Mouse (Mus musculus): Measurements from ENCODE around the gene Camk2g.
A peak's percentile ranks its signal among the peaks of the same experiment; 100 is the strongest.

Gene Camk2g

GRCm38 (mm10) chr14:20785231-20785630 is 8.7 kb downstream of the Camk2g start:
- no peak for DNase-seq (ENCODE audit: low spot score)

GRCm38 (mm10) chr14:20784708-20785107 is 9.2 kb downstream of the Camk2g start:
- no peak for DNase-seq (ENCODE audit: low spot score)

DNA sequence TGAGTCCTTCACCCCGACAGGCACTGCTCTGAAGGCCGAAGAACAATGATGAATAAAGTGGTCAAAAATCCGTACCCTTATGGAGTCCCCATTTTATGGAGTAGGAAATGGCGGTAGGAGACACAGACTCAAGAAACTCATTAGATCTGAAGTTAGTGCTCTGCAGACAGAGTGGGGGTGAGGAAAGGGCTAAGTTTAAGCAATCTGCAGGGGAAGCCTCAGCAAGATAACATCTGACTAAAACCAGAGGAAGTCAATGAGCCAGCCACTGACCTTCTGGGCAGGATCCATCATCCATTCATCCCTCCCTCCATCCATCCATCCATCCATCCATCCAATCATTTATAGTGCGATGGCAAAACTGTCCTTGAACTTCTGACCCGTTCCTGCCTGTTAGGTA is 10.4 kb downstream of the Camk2g start:
- DNase-seq (ENCODE audit: low spot score): no peak

GRCm38 (mm10) chr14:20782860-20783259 is 11.0 kb downstream of the Camk2g start:
- no peak for DNase-seq (ENCODE audit: low spot score)

DNA sequence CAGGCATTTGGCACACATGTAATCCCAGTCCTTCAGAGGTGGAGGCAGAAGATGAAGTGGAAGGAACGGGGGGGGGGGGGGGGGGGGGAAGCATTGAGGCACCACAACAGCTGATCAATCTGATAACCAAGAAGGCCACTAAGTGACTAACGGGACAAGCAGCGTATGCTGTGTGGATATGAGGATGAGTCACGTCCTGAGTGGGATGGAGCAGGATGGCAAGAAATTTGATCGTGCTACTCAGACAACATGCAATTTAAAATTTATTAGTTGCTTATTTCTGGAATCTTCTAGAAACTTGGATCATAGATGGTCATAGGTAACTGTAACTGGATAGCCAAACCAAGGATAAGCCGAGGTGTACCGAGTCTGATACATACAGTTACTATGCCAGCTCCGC is 13.7 kb downstream of the Camk2g start:
- no peak for DNase-seq (ENCODE audit: low spot score)

GRCm38 (mm10) chr14:20778496-20778895 is 15.4 kb downstream of the Camk2g start:
- DNase-seq (ENCODE audit: low spot score): no peak

GRCm38 (mm10) chr14:20775661-20776060 is 18.2 kb downstream of the Camk2g start:
- DNase-seq (ENCODE audit: low spot score): no peak

- DNase-seq (ENCODE audit: low spot score): no peak
Observed at GRCm38 (mm10) chr14:20773410-20773809, 20.5 kb downstream of the Camk2g start.

GRCm38 (mm10) chr14:20772808-20773207 is 21.1 kb downstream of the Camk2g start:
- no peak for DNase-seq (ENCODE audit: low spot score)

DNA sequence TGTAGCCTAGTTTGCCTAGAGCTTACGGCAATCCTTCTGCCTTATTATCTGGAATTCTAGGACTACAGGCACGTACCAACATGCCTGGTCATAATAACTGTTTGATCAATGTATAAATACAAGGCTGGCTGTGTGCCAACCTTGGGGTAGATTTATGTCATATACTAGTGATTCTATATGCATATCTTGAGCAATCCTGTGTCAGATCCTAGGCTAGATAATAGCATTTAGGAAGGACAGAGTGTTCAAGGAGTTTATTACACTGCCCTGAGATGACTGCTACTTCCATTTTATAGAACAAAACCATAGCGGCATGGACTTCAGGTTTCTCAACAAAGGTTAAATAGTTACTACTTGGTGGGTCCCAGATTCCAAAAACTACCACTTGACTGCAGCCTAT is 21.9 kb downstream of the Camk2g start:
- DNase-seq (ENCODE audit: low spot score): peak; percentile 49

- peak; percentile 51 for DNase-seq (ENCODE audit: low spot score)
Observed at GRCm38 (mm10) chr14:20768581-20768980, 25.3 kb downstream of the Camk2g start.

DNA sequence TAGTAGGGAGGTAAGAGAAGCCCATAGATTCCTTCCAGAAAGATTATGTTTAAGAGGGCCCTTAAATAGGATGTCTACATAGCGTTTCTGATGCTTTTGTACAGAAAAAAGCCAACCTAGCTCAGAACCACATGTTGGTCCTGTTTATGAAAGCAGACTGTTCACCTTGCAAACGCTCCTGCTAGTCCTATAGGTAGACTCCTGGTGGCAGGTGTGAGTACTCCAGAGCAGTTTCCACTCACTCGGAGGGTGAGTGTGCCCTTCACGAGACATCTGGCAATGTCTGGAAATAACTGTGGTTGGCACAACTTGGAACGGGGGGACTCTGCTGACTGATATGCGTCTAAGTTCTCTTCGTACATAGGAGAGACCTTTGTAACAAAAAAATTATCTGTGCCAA is 26.0 kb downstream of the Camk2g start:
- DNase-seq (ENCODE audit: low spot score): no peak

GRCm38 (mm10) chr14:20765642-20766258 is 28.1 kb downstream of the Camk2g start:
- DNase-seq (ENCODE audit: low spot score): peak; percentile 91

DNA sequence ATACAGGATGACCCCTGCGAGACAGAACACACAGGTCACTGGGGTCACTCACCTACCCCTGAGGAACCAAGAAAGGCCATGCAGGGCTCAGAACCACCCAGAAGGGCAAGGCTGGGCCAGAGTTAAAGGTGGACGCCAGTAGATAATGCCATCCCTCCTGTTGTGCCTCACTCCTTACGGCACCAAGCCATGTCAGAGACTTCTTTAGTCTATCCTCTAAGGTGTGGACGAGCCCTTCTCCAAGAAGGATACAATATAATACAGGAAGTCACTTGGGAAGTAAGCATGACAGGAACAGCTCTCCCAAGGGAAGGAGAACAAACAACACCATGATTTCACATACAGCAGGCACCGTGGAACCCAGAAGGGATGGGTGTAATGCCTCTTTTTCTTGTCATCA is 28.9 kb downstream of the Camk2g start:
- no peak for DNase-seq (ENCODE audit: low spot score)

DNA sequence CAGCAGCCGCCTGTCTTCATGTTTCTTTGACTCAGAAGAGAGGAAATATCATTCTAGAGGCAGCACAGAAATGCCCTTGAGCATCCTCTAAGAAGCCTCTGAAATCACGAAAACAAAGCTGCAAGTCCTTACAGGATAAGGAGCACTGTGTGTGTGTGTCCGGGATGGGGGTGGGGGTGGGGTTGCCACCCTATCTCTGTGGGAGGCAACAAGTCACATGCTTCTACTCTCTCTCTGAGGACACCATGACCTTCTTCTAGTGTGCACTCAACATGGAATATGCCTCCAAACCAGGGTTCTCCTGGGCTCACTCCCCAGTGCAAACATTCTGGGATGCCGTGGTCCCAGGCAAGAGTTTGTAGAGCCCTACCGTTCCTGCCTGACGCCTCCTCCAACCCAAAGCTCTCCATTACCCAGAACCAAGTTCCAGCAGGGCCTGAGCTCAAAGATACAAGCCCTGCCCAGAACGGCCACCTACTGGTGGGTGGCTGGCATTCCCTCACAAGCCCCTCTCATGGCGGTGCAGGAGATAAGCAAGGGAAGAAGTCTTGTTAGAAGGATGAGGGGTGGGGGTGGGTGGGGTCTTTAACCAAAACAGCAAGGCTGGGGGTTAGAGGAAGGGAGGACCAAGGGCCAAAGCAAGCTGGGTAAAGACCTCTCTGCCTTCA is 35.0 kb downstream of the Camk2g start:
- DNase-seq (ENCODE audit: low spot score): no peak

DNA sequence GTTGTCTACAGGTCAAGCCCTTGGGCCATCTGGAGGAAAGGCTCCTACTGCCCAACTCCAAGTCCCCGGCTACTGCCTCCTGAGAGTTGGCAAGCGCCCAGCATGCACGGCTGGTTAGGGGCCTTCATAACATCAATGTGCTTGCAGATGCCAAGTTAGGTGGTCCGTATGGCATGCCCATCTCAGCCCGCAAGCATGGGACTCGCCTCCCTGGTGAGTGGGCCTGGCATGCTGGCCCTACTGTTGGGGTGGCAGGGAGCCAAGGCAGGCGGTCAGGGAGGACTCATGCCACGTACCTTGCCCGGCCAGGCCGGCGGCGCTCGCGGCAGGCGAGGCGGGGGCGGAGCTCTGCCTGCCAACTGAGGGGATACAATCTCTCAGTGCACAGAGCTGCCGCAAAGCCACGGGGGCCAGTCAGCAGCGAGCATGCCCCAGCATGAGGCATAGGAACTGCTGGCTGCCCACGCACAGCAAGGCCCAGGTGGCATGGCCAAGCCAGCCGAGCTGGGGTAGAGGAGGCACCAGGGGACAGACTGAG is 36.4 kb downstream of the Camk2g start:
- peak; percentile 33 for DNase-seq (ENCODE audit: low spot score)

GRCm38 (mm10) chr14:20753792-20754191 is 40.1 kb downstream of the Camk2g start:
- DNase-seq (ENCODE audit: low spot score): no peak

GRCm38 (mm10) chr14:20750503-20750902 is 43.4 kb downstream of the Camk2g start:
- DNase-seq (ENCODE audit: low spot score): no peak

DNA sequence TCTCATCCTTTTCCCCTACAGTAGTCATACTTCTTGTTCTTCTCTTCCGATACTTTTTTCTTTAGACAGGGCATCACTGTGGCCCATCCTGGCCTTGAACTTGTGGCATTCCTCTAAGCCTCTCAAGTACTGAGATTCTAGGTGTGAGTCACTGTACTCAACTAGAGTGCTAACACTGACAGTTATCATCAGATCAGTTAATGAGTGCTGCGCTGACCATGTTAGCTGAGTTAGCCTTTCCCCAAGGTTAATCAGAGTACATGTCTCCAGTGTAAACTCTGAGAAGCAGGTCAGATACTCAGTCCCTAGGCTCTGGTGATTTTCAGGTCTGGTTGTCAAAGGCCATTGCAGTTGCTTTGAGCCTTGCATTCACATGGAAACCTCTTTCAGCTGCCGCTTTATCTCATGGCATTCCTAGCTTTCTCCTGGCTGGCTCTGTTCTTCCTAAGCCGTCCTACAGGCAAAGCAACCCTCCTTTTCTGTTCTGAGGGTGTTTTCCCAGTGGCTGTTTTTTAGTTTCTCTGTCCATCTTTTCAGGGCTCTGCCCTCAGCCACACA is 44.3 kb downstream of the Camk2g start:
- no peak for DNase-seq (ENCODE audit: low spot score)

- no peak for DNase-seq (ENCODE audit: low spot score)
Observed at GRCm38 (mm10) chr14:20748388-20748787, 45.5 kb downstream of the Camk2g start.

GRCm38 (mm10) chr14:20746935-20747334 is 47.0 kb downstream of the Camk2g start:
- no peak for DNase-seq (ENCODE audit: low spot score)

- no peak for DNase-seq (ENCODE audit: low spot score)
Observed at GRCm38 (mm10) chr14:20743614-20744013, 50.3 kb downstream of the Camk2g start.

GRCm38 (mm10) chr14:20741301-20741700 is 52.6 kb downstream of the Camk2g start:
- peak; percentile 55 for DNase-seq (ENCODE audit: low spot score)

Measured in urinary bladder, postnatal 14 days (tissue).